Mouse (Mus musculus) spleen, adult 2 months (tissue): ENCODE measurements around the gene Larp4b.

Source experiments
- CTCF ChIP-seq: fragments of 200-500 bp; IDR thresholded peaks from 2 replicates; pipeline ENCODE4 v1.5.1; 2011; ENCODE audit warnings: mild to moderate bottlenecking, inconsistent platforms; ENCODE audit not compliant: insufficient read depth, insufficient read length, insufficient replicate concordance; ENCODE audit errors: extremely low read depth
- POLR2A ChIP-seq: fragments of 200-500 bp; IDR thresholded peaks from 2 replicates; pipeline ENCODE4 v1.6.1; 2011; ENCODE audit warnings: low read depth, low read length, inconsistent platforms

- TF ChIP-seq CTCF (no peak), POLR2A (no peak)
Measured at GRCm38 (mm10) chr13:9181106-9181505, 87.4 kb downstream of the Larp4b start.
